Mouse (Mus musculus) monocyte, adult 2 months (primary cell): ENCODE measurements at regions not wholly inside any gene's neighbourhood (a gene's known extent, or its start where the extent isn't known, plus 50 kb on each side); places are given as distances from the start of the nearest gene placed in this dataset.

Source experiments
- DNase-seq, 2 experiments: peaks; one replicate each; pipeline ENCODE4 v3.0.0; 2022; ENCODE audit warnings: low spot score in 2 of 2, low read depth in 1 of 2

GRCm38 (mm10) chr14:60439106-60439505 is 66.0 kb downstream of the Amer2 start:
- DNase-seq, result no peak

GRCm38 (mm10) chr14:60443821-60444551 is 70.9 kb downstream of the Amer2 start:
- DNase-seq, result peak in 1 of 2 experiments; percentile 27

- no peak for DNase-seq
Observed at GRCm38 (mm10) chr14:60444552-60444937, 71.5 kb downstream of the Amer2 start.

- DNase-seq, result no peak
Observed at GRCm38 (mm10) chr14:60446037-60446436, 73.0 kb downstream of the Amer2 start.

- no peak for DNase-seq
Observed at GRCm38 (mm10) chr14:60451216-60451615, 78.2 kb downstream of the Amer2 start.

GRCm38 (mm10) chr14:60451684-60452083 is 78.6 kb downstream of the Amer2 start:
- no peak for DNase-seq

- DNase-seq, result no peak
Observed at GRCm38 (mm10) chr14:60456767-60457166, 83.7 kb downstream of the Amer2 start.

GRCm38 (mm10) chr14:60484996-60485888 is 112.2 kb downstream of the Amer2 start:
- DNase-seq, result no peak

- DNase-seq, result no peak
Observed at GRCm38 (mm10) chr14:60485889-60486274, 112.8 kb downstream of the Amer2 start.

- DNase-seq, result no peak
Observed at GRCm38 (mm10) chr14:60486278-60486935, 113.3 kb downstream of the Amer2 start.

GRCm38 (mm10) chr14:60489111-60489510 is 116.1 kb downstream of the Amer2 start:
- DNase-seq, result no peak

- no peak for DNase-seq
Observed at GRCm38 (mm10) chr14:60490886-60491285, 117.8 kb downstream of the Amer2 start.

- DNase-seq, result no peak
Observed at GRCm38 (mm10) chr14:60495441-60495840, 122.4 kb downstream of the Amer2 start.

- DNase-seq, result no peak
Observed at GRCm38 (mm10) chr14:60502552-60502951, 129.5 kb downstream of the Amer2 start.

- no peak for DNase-seq
Observed at GRCm38 (mm10) chr14:60505066-60505465, 128.7 kb upstream of the Spata13 start.

GRCm38 (mm10) chr14:60506296-60506695 is 127.5 kb upstream of the Spata13 start:
- no peak for DNase-seq

GRCm38 (mm10) chr14:60513560-60513959 is 120.2 kb upstream of the Spata13 start:
- DNase-seq, result no peak

GRCm38 (mm10) chr14:60515094-60515786 is 118.6 kb upstream of the Spata13 start:
- DNase-seq, result no peak

GRCm38 (mm10) chr14:60517891-60518290 is 115.9 kb upstream of the Spata13 start:
- DNase-seq, result no peak

- no peak for DNase-seq
Observed at GRCm38 (mm10) chr14:60523010-60523409, 110.8 kb upstream of the Spata13 start.

GRCm38 (mm10) chr14:60524869-60525268 is 108.9 kb upstream of the Spata13 start:
- DNase-seq, result no peak
